Mouse (Mus musculus) kidney, adult 2 months (tissue): ENCODE measurements around the gene Eme2.

Experiments used
- CTCF ChIP-seq: fragments of 200-500 bp; conservative IDR thresholded peaks from 2 replicates; pipeline ENCODE4 v1.5.1; 2011; ENCODE audit warnings: low read depth, mild to moderate bottlenecking, control low read depth, low read length, moderate library complexity, mixed read lengths; ENCODE audit not compliant: insufficient read depth, insufficient read length
- POLR2A ChIP-seq: fragments of 200-500 bp; IDR thresholded peaks from one replicate; pipeline ENCODE4 v1.6.1; 2011; ENCODE audit warnings: low read depth, low read length, control low read depth

DNA sequence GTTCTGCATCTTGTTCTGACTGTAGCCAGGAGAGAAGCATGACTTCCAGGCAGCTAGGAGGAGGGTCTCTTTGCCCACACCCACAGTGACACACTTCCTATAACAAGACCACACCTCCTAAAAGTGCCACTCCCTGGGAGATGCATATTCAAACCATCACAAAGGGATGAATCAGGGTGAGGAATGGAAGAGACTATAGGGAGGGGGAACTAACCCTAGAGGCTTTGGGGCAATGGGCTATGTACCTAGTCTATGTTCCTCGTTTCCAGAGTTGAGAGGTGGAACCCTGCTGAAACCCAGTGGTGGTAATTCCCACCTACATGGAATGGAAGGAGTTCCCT is 20.5 kb downstream of the Eme2 start:
- TF ChIP-seq CTCF (no peak), POLR2A (no peak)
